Mouse (Mus musculus): ENCODE results near the gene Trim45.

- TF ChIP-seq POLR2A (IDR thresholded peaks at IDR 0.05; ENCODE audit: control insufficient read depth in 1 of 2, insufficient read depth in 1 of 2, low read depth in 1 of 2, low read length in 2 of 2, poor library complexity in 1 of 2) (no peak), E2F4 (IDR thresholded peaks at IDR 0.05; ENCODE audit: borderline replicate concordance, low read depth, low read length) (no peak), CTCF (IDR thresholded peaks at IDR 0.05 in 2 of 3, conservative IDR thresholded peaks at IDR 0.05 in 1 of 3; ENCODE audit: control insufficient read depth in 1 of 3, insufficient read depth in 1 of 3, low read depth in 2 of 3, low read length in 3 of 3, poor library complexity in 1 of 3, severe bottlenecking in 1 of 3) (no peak), UBTF (IDR thresholded peaks at IDR 0.05; ENCODE audit: borderline replicate concordance, insufficient read depth, low read depth, low read length) (no peak), RAD21 (IDR thresholded peaks at IDR 0.05; ENCODE audit: low read depth, low read length) (no peak), MYC (IDR thresholded peaks at IDR 0.05; ENCODE audit: low read depth, low read length) (no peak), EP300 (IDR thresholded peaks at IDR 0.05; ENCODE audit: low read depth in 1 of 2, low read length in 2 of 2) (no peak), SIN3A (IDR thresholded peaks at IDR 0.05; ENCODE audit: low read length) (no peak), ELF1 (IDR thresholded peaks at IDR 0.05; ENCODE audit: low read depth, low read length) (no peak), CHD2 (IDR thresholded peaks at IDR 0.05; ENCODE audit: low read length) (no peak), MEF2A (IDR thresholded peaks at IDR 0.05; ENCODE audit: extremely low read depth, insufficient replicate concordance, low read depth, low read length, poor library complexity, severe bottlenecking) (no peak), GATA1 (IDR thresholded peaks at IDR 0.05; ENCODE audit: low read depth, low read length) (no peak), HCFC1 (IDR thresholded peaks at IDR 0.05; ENCODE audit: low read depth, low read length) (no peak), KAT2A (conservative IDR thresholded peaks at IDR 0.05; ENCODE audit: low read depth, low read length) (no peak)
Measured at GRCm38 (mm10) chr3:100892383-100893335, 29.3 kb upstream of the Trim45 start.
